Mouse (Mus musculus): ENCODE measurements around the gene Plekhg1. TPM values are rescaled to one million over a fixed set of nuclear protein-coding genes. Genes with fewer than 3 reads are reported as not detected.

Plekhg1 gene
- polyA plus RNA-seq, 1 experiment from 2014 or later: 7.6 TPM

GRCm38 (mm10) chr10:3835616-3836015, 95.5 kb downstream of the Plekhg1 start:
- Histone ChIP-seq H3K9me3 (no peaks in the 10 kb centered on the region), H3K9ac (no peak overlapping the region), H3K4me3 (no peak overlapping the region), H3K4me2 (no peak overlapping the region), H3K4me1 (replicated peaks) (peaks cover 17% of the 10 kb centered on the region), H3K27ac (replicated peaks) (no peak overlapping the region), H3K36me3 (no peaks in the 10 kb centered on the region), H3K27me3 (no peaks in the 10 kb centered on the region)
- 83% methylated on average over 10 of the region's 10 CpGs for WGBS
- no peak for ATAC-seq (ENCODE audit: low read depth)

- no peaks in the 10 kb centered on the region for H3K9me3 ChIP-seq
- H3K4me2 ChIP-seq: no peak overlapping the region
- ATAC-seq (ENCODE audit: low read depth): no peak
- no peaks in the 10 kb centered on the region for H3K36me3 ChIP-seq
- H3K4me1 ChIP-seq (replicated peaks): peaks cover 7% of the 10 kb centered on the region; the same call in 1 of the 2 replicates
- no peaks in the 10 kb centered on the region for H3K27me3 ChIP-seq
- WGBS: 28% methylated on average over 6 of the region's 6 CpGs
- H3K4me3 ChIP-seq: no peak overlapping the region
- H3K27ac ChIP-seq (replicated peaks): no peak overlapping the region
- no peak overlapping the region for H3K9ac ChIP-seq
Observed at GRCm38 (mm10) chr10:3839748-3840432, 99.7 kb downstream of the Plekhg1 start.

GRCm38 (mm10) chr10:3844430-3844829, 104.3 kb downstream of the Plekhg1 start:
- H3K9ac ChIP-seq: no peak overlapping the region
- no peak overlapping the region for H3K4me2 ChIP-seq
- H3K36me3 ChIP-seq: no peaks in the 10 kb centered on the region
- no peaks in the 10 kb centered on the region for H3K9me3 ChIP-seq
- ATAC-seq (ENCODE audit: low read depth): no peak
- H3K27me3 ChIP-seq: no peaks in the 10 kb centered on the region
- H3K4me1 ChIP-seq (replicated peaks): peaks cover 7% of the 10 kb centered on the region; the same call in 1 of the 2 replicates
- 61% methylated on average over 5 of the region's 5 CpGs for WGBS
- H3K27ac ChIP-seq (replicated peaks): no peak overlapping the region
- H3K4me3 ChIP-seq: no peak overlapping the region

GRCm38 (mm10) chr10:3847021-3847420, 106.9 kb downstream of the Plekhg1 start:
- Histone ChIP-seq H3K27ac (replicated peaks) (no peak overlapping the region), H3K4me1 (replicated peaks) (peaks cover 6% of the 10 kb centered on the region; the same call in 1 of the 2 replicates), H3K36me3 (no peaks in the 10 kb centered on the region), H3K4me2 (no peak overlapping the region), H3K9me3 (no peaks in the 10 kb centered on the region), H3K9ac (no peak overlapping the region), H3K4me3 (no peak overlapping the region), H3K27me3 (no peaks in the 10 kb centered on the region)
- 66% methylated on average over 2 of the region's 2 CpGs for WGBS
- ATAC-seq (ENCODE audit: low read depth): no peak

- no peak for ATAC-seq (ENCODE audit: low read depth)
- H3K36me3 ChIP-seq: no peaks in the 10 kb centered on the region
- peaks cover 7% of the 10 kb centered on the region; the same call in 1 of the 2 replicates for H3K4me1 ChIP-seq (replicated peaks)
- WGBS: 14% methylated on average over 2 of the region's 2 CpGs
- H3K4me2 ChIP-seq: no peak overlapping the region
- no peak overlapping the region for H3K27ac ChIP-seq (replicated peaks)
- no peak overlapping the region for H3K9ac ChIP-seq
- H3K4me3 ChIP-seq: no peak overlapping the region
- H3K27me3 ChIP-seq: no peaks in the 10 kb centered on the region
- H3K9me3 ChIP-seq: no peaks in the 10 kb centered on the region
Observed at GRCm38 (mm10) chr10:3851461-3851860, 111.3 kb downstream of the Plekhg1 start.

GRCm38 (mm10) chr10:3852733-3853132, 112.6 kb downstream of the Plekhg1 start:
- H3K27me3 ChIP-seq: no peaks in the 10 kb centered on the region
- no peak for ATAC-seq (ENCODE audit: low read depth)
- H3K4me1 ChIP-seq (replicated peaks): peaks cover 12% of the 10 kb centered on the region
- H3K9ac ChIP-seq: no peak overlapping the region
- no peak overlapping the region for H3K4me3 ChIP-seq
- H3K4me2 ChIP-seq: no peak overlapping the region
- H3K9me3 ChIP-seq: no peaks in the 10 kb centered on the region
- no peaks in the 10 kb centered on the region for H3K36me3 ChIP-seq
- WGBS: 82% methylated on average over 3 of the region's 3 CpGs
- H3K27ac ChIP-seq (replicated peaks): no peak overlapping the region

- 18% methylated on average over 5 of the region's 5 CpGs for WGBS
- H3K9ac ChIP-seq: no peak overlapping the region
- no peak overlapping the region for H3K4me2 ChIP-seq
- H3K4me1 ChIP-seq (replicated peaks): peaks cover 34% of the 10 kb centered on the region
- ATAC-seq (ENCODE audit: low read depth): no peak
- H3K27me3 ChIP-seq: no peaks in the 10 kb centered on the region
- H3K27ac ChIP-seq (replicated peaks): no peak overlapping the region
- H3K9me3 ChIP-seq: no peaks in the 10 kb centered on the region
- no peak overlapping the region for H3K4me3 ChIP-seq
- H3K36me3 ChIP-seq: no peaks in the 10 kb centered on the region
Observed at GRCm38 (mm10) chr10:3857912-3858311, 117.7 kb downstream of the Plekhg1 start.

GRCm38 (mm10) chr10:3858437-3858836, 118.3 kb downstream of the Plekhg1 start:
- Histone ChIP-seq H3K9me3 (no peaks in the 10 kb centered on the region), H3K27ac (replicated peaks) (no peak overlapping the region), H3K36me3 (no peaks in the 10 kb centered on the region), H3K9ac (no peak overlapping the region), H3K4me1 (replicated peaks) (peaks cover 38% of the 10 kb centered on the region), H3K27me3 (no peaks in the 10 kb centered on the region), H3K4me3 (no peak overlapping the region), H3K4me2 (no peak overlapping the region)
- ATAC-seq (ENCODE audit: low read depth): peak; percentile 77
- 25% methylated on average over 4 of the region's 4 CpGs for WGBS

GRCm38 (mm10) chr10:3858961-3859714, 119.0 kb downstream of the Plekhg1 start:
- H3K4me1 ChIP-seq (replicated peaks): peaks cover 45% of the 10 kb centered on the region
- H3K4me3 ChIP-seq: no peak overlapping the region
- H3K27ac ChIP-seq (replicated peaks): no peak overlapping the region
- ATAC-seq (ENCODE audit: low read depth): no peak; the same call in 1 of the 2 replicates
- no peaks in the 10 kb centered on the region for H3K36me3 ChIP-seq
- no peak overlapping the region for H3K4me2 ChIP-seq
- WGBS: 24% methylated on average over 11 of the region's 11 CpGs
- H3K9ac ChIP-seq: no peak overlapping the region
- H3K9me3 ChIP-seq: no peaks in the 10 kb centered on the region
- H3K27me3 ChIP-seq: no peaks in the 10 kb centered on the region

GRCm38 (mm10) chr10:3863411-3864195, 123.4 kb downstream of the Plekhg1 start:
- Histone ChIP-seq H3K4me3 (peak overlapping the region; percentile 23), H3K27ac (replicated peaks) (peak overlapping the region; percentile 54; the same call in 1 of the 2 replicates), H3K36me3 (no peaks in the 10 kb centered on the region), H3K4me2 (peak overlapping the region; percentile 52), H3K27me3 (no peaks in the 10 kb centered on the region), H3K9ac (peak overlapping the region; percentile 41), H3K9me3 (no peaks in the 10 kb centered on the region), H3K4me1 (replicated peaks) (peaks cover 33% of the 10 kb centered on the region)
- 6% methylated on average over 12 of the region's 12 CpGs for WGBS
- peak; percentile 64; the same call in 1 of the 2 replicates for ATAC-seq (ENCODE audit: low read depth)

- peak overlapping the region; percentile 54; the same call in 1 of the 2 replicates for H3K27ac ChIP-seq (replicated peaks)
- H3K36me3 ChIP-seq: no peaks in the 10 kb centered on the region
- H3K4me3 ChIP-seq: peak overlapping the region; percentile 23
- peak overlapping the region; percentile 41 for H3K9ac ChIP-seq
- no peak for ATAC-seq (ENCODE audit: low read depth)
- no peaks in the 10 kb centered on the region for H3K9me3 ChIP-seq
- H3K27me3 ChIP-seq: no peaks in the 10 kb centered on the region
- H3K4me2 ChIP-seq: peak overlapping the region; percentile 52
- H3K4me1 ChIP-seq (replicated peaks): peaks cover 28% of the 10 kb centered on the region
- 17% methylated on average over 6 of the region's 6 CpGs for WGBS
Observed at GRCm38 (mm10) chr10:3864196-3864540, 124.0 kb downstream of the Plekhg1 start.

GRCm38 (mm10) chr10:3867298-3867697, 127.1 kb downstream of the Plekhg1 start:
- H3K9ac ChIP-seq: no peak overlapping the region
- ATAC-seq (ENCODE audit: low read depth): no peak
- H3K9me3 ChIP-seq: no peaks in the 10 kb centered on the region
- no peak overlapping the region for H3K4me2 ChIP-seq
- H3K36me3 ChIP-seq: no peaks in the 10 kb centered on the region
- peaks cover 16% of the 10 kb centered on the region for H3K4me1 ChIP-seq (replicated peaks)
- H3K4me3 ChIP-seq: no peak overlapping the region
- H3K27me3 ChIP-seq: no peaks in the 10 kb centered on the region
- no peak overlapping the region for H3K27ac ChIP-seq (replicated peaks)

Data from neural tube, embryonic 13.5 days (tissue).